In genomic region chr3:93031450-93031849, GRCm38 (mm10) we compare ENCODE assay signal across 10 mouse cellular contexts. TPM values are rescaled to one million over a fixed set of nuclear protein-coding genes. Genes with fewer than 3 reads are reported as not detected.
A peak's percentile ranks its signal among the peaks of the same experiment; 100 is the strongest.
DNase-seq lines count a peak whose midpoint lies in the region; ATAC-seq lines count a peak whose summit lies in the region.
"Had no signal": no experiment of that assay in that cellular context is flagged by ENCODE, and none has a peak within 500 bp of the region (broad histone marks: within the 10 kb centered on the region; RNA-seq: fewer than 3 reads in every experiment).

No protein-coding gene starts in this region.

- no peaks in the 10 kb centered on the region for H3K4me1 ChIP-seq in midbrain, embryonic 10.5 days

- peak; percentile 8 for DNase-seq in heart, adult 11 months
- no peak for DNase-seq in heart, postnatal 36 days
- peak; percentile 57 for DNase-seq in Muller cell, postnatal 12 days (ENCODE audit: inconsistent ontology term)
- peak; percentile 36 for DNase-seq in fibroblast of lung, adult 2 months (ENCODE audit: low read depth)
- peak; percentile 22 for DNase-seq in kidney, postnatal 10 days
- peak; percentile 25 for DNase-seq in midbrain, embryonic 10.5 days (ENCODE audit: low spot score)
- DNase-seq in gastrocnemius, postnatal 14 days, result no peak

- ATAC-seq in megakaryocyte, adult 5-6 weeks (ENCODE audit: poor library complexity, severe bottlenecking), result no peak

- H3K9me3 ChIP-seq in midbrain, embryonic 10.5 days (replicated peaks), result no peaks in the 10 kb centered on the region

- no peaks in the 10 kb centered on the region for H3K27me3 ChIP-seq in midbrain, embryonic 10.5 days (ENCODE audit: low read depth, poor library complexity, severe bottlenecking)

- H3K36me3 ChIP-seq in midbrain, embryonic 10.5 days, result no peaks in the 10 kb centered on the region

- 59% methylated on average over 5 of the region's 5 CpGs for WGBS in midbrain, embryonic 10.5 days

- no peak overlapping the region for H3K4me3 ChIP-seq in midbrain, embryonic 10.5 days
- H3K4me3 ChIP-seq: myocyte had no signal

- no peak overlapping the region for H3K27ac ChIP-seq in midbrain, embryonic 10.5 days (replicated peaks)

- intact Hi-C loops in heart, postnatal 36 days (cut with DNase I), result loop anchor here (5.0 kb wide), 1 partner anchor 124 kb away; no protein-coding TSS in a partner anchor
- intact Hi-C loops in gastrocnemius, postnatal 14 days (cut with DNase I; ENCODE audit: low total_unique reads), result no loop called here

RNA-seq across cellular contexts. Expression of gene Lce1m, which starts 12.6 kb away (rescaled TPM):
- not detected for total RNA-seq in heart, postnatal 36 days (2021)
- not detected in 2 replicates for polyA plus RNA-seq in midbrain, embryonic 10.5 days (2016; fragmentation: Nextera tagmentation; extraction: Ambion mirVana)
- total RNA-seq in megakaryocyte, adult 5-6 weeks (2015), result not detected in 2 replicates
- not detected in 2 replicates for total RNA-seq in megakaryocyte, adult 5-6 weeks (2017)
- total RNA-seq in gastrocnemius, postnatal 14 days (2021), result not detected
- polyA plus RNA-seq: heart, embryonic 16.5 days; myocyte had no signal

RNA-seq across cellular contexts. Expression of gene Crct1, which starts 16.0 kb away (rescaled TPM):
- total RNA-seq in heart, postnatal 36 days (2021), result not detected
- polyA plus RNA-seq in midbrain, embryonic 10.5 days (2016; fragmentation: Nextera tagmentation; extraction: Ambion mirVana), result 0.17 and 0.32 TPM in 2 replicates
- total RNA-seq in megakaryocyte, adult 5-6 weeks (2015), result not detected in 2 replicates
- total RNA-seq in megakaryocyte, adult 5-6 weeks (2017), result not detected in 2 replicates
- not detected for total RNA-seq in gastrocnemius, postnatal 14 days (2021)

RNA-seq across cellular contexts. Expression of gene Gm4858, which starts 37.2 kb away (rescaled TPM):
- not detected for total RNA-seq in heart, postnatal 36 days (2021)
- polyA plus RNA-seq in midbrain, embryonic 10.5 days (2016; fragmentation: Nextera tagmentation; extraction: Ambion mirVana), result not detected in 2 replicates
- total RNA-seq in megakaryocyte, adult 5-6 weeks (2015), result not detected in 2 replicates
- total RNA-seq in megakaryocyte, adult 5-6 weeks (2017), result not detected in 2 replicates
- not detected for total RNA-seq in gastrocnemius, postnatal 14 days (2021)
- polyA plus RNA-seq: heart, embryonic 16.5 days; myocyte had no signal

RNA-seq across cellular contexts. Expression of gene Lce3f, which starts 39.4 kb away (rescaled TPM):
- total RNA-seq in heart, postnatal 36 days (2021), result not detected
- polyA plus RNA-seq in midbrain, embryonic 10.5 days (2016; fragmentation: Nextera tagmentation; extraction: Ambion mirVana), result not detected in 2 replicates
- total RNA-seq in megakaryocyte, adult 5-6 weeks (2015), result not detected in 2 replicates
- total RNA-seq in megakaryocyte, adult 5-6 weeks (2017), result not detected in 2 replicates
- not detected for total RNA-seq in gastrocnemius, postnatal 14 days (2021)
- polyA plus RNA-seq: heart, embryonic 16.5 days; myocyte had no signal

Comparison
In these comparisons a context has a peak if more than half of its experiments do, and no peak if none do; other contexts are left out.
1. DNase-seq: peak in heart, adult 11 months (single experiment), Muller cell, postnatal 12 days (single experiment), fibroblast of lung, adult 2 months (single experiment), kidney, postnatal 10 days (single experiment) and midbrain, embryonic 10.5 days (single experiment); none in heart, postnatal 36 days (0 of 2) and gastrocnemius, postnatal 14 days (single experiment).